Mouse (Mus musculus): ENCODE results near the gene Mpv17l2. TPM values are rescaled to one million over a fixed set of nuclear protein-coding genes. Genes with fewer than 3 reads are reported as not detected.
A peak's percentile ranks its signal among the peaks of the same experiment; 100 is the strongest.

Mpv17l2 gene
- total RNA-seq, 2 experiments from 2014 or later: 36.3 to 36.5 TPM

DNA sequence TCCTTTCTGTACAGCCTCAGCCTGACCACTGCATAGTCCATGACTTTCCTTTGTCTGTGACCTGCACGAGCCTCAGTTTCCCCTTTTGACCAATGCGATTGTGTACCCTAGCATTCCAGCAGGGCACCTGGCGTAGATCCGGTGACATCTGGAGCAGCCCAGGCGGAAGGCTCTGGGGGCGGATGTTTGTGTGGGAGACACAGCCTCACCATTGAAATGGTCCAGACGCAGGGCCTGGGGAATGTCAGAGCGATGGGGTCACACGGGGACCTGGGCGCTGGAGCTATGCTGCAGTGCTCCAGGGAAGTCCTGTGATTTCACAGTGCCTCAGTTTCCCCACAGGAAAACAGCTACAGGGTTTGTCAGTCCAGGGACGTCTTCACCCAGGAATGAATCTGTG lies 18.6 kb downstream of the Mpv17l2 start:
- intact Hi-C loops (cut with DNase I): no loop called here
- DNase-seq (ENCODE audit: low spot score in 2 of 2): no peak

DNA sequence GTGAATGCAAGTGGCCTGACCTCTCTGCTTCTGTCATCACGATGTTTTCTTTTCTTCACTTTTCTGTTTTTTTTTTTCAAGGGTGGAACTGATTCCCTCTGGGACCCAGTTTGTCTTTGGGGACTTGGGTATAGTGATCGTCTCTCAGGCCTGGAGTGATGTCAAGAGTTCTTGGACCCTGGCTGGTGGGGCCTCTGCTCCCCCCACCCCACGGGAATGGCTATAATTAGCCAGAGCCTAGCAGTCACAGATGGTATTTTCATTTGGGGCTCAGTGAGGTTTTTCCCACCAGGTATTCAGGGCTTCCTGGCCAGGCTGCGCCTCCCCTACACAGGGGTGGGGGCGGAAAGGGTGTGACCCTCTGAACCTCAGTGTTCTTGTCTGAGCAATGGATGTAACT lies 19.1 kb downstream of the Mpv17l2 start:
- no peak for DNase-seq (ENCODE audit: low spot score in 2 of 2)
- intact Hi-C loops (cut with DNase I): no loop called here

DNA sequence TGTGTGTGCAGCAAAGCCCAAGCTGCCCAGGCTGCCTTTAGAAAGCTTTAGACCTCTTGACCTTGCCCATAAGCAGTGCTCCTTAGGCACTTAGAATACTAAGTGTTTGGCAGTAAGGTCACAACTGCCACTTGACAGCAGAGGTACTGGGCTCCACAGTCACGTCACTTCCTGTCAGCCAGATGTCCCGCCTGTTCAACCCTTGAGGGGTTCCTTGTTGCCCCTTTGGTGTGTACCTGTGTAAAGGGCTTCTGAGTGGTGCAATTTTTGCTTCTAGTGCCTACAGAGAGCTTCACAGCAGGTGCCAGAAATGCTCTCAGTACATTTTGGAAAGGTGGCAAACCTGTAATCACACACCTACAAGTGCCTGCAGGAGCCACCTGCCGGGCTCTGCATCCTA lies 22.5 kb downstream of the Mpv17l2 start:
- no peak for DNase-seq (ENCODE audit: low spot score in 2 of 2)
- intact Hi-C loops (cut with DNase I): no loop called here

DNA sequence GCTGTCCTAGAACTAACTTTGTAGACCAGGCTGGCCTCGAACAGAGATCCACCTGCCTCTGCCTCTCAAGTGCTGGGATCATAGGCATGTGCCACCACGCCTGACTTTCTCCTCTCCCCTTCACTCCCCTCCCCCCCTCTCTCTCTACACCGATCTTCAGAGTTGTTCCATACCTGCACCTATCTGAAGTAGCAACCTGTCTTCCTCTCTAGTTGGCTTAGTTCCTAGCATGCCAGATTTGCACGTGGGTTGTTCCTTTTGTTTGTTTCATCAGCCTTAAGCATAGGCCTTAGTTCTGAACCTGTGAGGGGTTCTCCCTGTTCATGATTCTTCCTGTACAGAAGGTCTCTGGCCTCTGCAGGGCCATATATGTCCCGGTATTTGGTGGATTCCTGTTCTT lies 23.0 kb downstream of the Mpv17l2 start:
- intact Hi-C loops (cut with DNase I): no loop called here

DNA sequence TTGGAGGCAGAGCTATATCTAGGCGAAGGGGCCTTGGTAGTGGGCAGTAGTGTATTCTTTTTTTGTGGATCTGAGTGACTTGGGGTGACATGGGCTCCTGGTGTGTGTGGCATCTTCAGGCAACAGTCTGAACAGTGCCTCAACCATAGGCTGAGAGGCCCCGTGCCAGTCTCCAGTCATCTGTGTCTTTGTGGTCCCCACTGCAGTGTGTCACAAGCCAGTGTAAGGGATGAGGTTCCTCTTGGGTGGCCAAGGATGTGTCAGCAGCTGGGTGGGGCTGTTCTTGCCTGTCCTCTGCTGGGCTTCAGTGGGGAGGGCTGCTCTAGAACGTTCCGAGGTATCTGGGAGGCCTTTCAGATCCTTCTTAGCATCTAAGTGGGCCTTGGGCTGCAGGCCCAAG lies 29.8 kb downstream of the Mpv17l2 start:
- no peak for DNase-seq (ENCODE audit: low spot score in 2 of 2)
- intact Hi-C loops (cut with DNase I): no loop called here

More for the DNA sequence above, 23.0 kb downstream of the Mpv17l2 start:
- no peak for DNase-seq (ENCODE audit: low spot score in 2 of 2)

DNA sequence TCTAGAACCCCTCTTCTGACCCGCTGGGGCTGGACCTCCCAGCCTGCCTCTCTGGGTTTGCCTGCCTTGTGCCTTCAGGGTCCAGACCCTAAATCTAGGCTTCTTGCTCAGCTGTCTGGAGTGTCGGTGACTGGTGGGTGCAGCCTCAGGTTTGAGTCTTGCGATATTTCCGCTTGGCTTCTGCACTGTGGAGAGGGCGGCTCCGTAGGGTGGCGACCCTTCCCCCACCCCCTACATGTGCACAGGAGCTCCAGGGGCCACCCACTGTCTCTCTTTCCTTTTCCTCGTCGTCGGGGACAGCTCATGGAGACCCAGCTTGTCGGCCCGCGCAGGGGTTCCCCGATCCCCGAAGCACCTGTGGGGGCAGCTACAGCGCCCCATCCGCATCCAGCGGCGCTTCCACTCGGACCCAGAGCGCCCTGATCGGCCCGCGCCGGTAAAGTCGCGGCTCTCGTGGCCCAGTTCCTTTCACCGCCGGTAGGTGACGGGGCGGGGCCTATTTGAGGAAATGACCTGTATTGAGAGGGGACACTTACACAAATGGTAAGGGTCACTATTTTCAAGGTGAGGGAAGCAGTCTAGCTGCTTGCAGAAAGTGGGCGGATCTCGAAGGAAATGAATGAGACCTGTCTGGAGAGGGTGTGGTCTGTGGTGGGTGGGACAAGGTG lies 30.8 kb downstream of the Mpv17l2 start:
- DNase-seq (ENCODE audit: low spot score in 2 of 2): no peak
- intact Hi-C loops (cut with DNase I): no loop called here

DNA sequence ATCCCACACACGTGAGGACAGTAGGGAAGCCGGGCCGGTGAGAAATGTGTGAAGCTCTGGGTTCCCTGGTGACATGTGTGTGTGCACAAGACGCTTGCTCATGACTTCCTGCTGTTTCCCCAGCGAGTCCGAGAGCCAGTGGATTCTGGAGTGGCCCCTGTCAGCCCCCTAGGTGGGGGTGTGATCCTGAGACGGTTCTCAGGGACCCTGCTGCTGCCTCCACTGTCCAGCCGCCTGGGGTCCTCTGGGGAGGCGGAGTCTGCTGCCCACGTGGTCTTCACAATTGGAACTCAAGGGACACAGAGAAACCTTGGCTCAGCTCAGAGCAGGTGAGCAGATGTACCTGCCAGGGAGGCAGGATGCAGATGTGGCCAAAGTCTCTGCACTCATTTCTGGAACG lies 34.0 kb downstream of the Mpv17l2 start:
- intact Hi-C loops (cut with DNase I): no loop called here

DNA sequence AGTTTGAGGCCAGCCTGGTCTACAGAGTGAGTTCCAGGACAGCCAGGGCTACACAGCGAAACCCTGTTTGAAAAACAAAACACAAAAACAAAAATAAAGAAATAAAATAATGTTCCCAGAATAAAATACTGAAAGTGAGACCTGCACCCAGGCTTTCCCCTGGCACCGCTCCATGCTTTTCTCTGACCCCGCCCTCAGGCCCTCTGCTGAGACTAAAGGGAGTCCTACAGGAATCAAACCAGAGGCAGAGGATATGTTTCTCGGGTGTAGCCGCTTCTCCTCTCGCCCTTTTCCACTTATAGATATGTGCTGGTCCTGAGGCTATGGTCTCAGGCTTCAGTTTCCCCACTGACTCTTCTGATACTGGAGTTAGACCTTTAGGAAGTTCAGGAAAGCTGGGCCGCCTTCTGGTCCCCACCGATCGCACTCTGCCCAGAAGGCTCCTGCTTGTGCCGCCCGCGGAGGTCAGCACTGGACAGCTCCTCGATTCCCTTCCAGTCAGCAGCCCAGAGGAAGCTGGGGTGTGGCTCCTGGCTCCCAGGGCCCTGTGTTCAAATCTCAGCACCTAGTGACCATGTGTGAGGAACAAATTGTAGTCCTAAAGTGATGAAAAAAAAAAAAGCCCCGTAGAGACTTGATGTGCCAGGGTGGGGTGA lies 34.8 kb downstream of the Mpv17l2 start:
- no peak for DNase-seq (ENCODE audit: low spot score in 2 of 2)
- intact Hi-C loops (cut with DNase I): no loop called here

More for the DNA sequence above, 34.0 kb downstream of the Mpv17l2 start:
- DNase-seq (ENCODE audit: low spot score in 2 of 2): no peak

DNA sequence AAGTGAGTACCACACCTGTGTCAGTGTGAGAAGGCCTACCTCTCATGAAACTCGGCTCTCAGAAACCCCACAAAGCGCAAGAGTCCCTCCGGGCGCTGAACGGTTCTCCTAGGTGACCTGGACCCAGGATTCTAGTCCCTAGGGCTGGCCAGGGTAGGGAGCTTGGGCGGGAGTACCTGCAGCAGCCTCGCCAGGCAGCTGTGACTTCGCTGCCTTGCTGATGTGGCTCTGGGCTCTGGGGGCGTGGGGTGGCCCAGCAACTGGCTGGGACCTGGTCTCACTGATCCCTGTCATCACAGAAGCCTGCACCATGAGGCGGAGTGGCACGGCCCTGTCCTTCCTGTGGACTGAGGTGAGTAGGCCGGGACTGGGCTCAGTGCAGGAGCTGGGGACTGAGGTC lies 36.5 kb downstream of the Mpv17l2 start:
- intact Hi-C loops (cut with DNase I): no loop called here

DNA sequence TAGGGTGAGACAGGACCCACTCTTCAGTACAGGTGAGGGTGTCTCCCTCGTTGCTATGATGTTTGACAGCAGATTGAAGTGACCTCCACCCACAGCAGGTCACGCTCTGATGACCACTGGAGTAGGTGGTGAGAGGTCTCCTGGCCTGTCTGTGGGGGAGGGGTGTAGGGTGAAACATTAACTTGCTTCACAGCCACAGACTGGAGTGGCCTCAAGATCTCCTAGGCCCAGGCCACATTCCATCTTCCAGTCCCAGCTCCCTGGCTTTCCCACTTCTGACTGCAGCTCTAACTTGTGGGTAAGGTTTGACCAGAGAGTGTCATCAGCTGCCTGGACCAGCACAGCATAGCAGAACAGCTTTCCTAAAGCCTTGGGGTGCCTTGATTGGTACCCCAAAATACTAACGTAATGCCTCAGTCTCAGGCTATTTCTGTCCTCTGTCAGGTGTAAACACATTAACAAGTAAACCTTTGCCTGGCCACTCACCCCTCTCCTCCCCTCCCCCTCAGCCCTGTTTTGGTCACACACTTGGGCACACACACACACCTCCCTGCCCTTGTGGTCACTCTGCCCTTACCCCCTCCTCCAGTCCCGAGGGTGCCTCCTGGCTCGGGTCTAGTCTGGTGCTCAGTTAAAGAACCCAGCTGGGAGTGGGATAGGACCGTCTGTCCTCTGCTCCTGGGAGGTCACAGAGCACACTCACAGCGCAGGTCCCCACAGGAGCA lies 37.1 kb downstream of the Mpv17l2 start, which contains the start of gene Pde4c:
Gene Pde4c, plus strand, starts transcription at position 235 of the 725 bp plus-strand sequence.
- intact Hi-C loops (cut with DNase I): no loop called here
- no peak for DNase-seq (ENCODE audit: low spot score in 2 of 2)

More for the DNA sequence above, 36.5 kb downstream of the Mpv17l2 start:
- no peak for DNase-seq (ENCODE audit: low spot score in 2 of 2)

DNA sequence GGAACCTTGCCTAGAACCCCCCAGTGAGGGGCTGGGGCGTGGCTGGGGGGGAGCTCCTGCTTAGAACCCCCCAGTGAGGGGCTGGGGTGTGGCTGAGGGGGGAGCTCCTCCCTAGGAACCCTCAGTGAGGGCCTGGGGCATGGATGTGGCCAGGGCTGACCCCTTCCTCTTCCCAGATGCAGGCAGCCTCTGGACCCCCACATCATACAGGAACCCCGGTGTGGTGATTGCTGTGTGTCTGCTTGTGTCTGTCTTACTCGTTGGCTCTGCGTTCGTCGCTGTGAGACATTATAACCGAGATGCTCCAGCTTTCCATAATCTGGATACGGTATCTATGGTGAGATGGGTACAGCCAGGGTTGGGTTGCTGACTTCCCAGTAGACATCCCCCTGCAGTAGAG lies 39.1 kb downstream of the Mpv17l2 start:
- no peak for DNase-seq (ENCODE audit: low spot score in 2 of 2)

DNA sequence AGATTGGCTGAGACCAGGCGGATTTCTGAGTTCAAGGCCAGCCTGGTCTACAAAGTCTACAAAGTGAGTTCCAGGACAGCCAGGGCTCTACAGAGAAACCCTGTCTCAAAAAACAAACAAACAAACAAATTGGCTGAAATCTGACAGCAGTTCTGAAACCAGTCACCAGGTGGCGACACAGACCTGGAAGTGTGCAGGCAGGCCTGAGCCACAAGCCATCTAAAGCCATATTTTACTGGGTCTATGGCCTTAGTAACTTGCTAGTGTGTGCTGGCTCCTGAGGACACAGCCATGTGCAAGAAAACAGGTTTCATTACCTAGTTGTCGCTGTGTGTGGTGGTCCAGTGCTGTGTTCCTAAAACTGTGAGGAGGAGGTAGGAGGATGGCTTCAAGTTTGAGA lies 40.0 kb downstream of the Mpv17l2 start:
- intact Hi-C loops (cut with DNase I): loop anchor here (2.0 kb wide), 1 partner anchor 32 kb away; no protein-coding TSS in a partner anchor
- DNase-seq (ENCODE audit: low spot score in 2 of 2): peak; percentile 78 to 84

More for the DNA sequence above, 39.1 kb downstream of the Mpv17l2 start:
- intact Hi-C loops (cut with DNase I): loop anchor here (2.0 kb wide), 1 partner anchor 31 kb away; no protein-coding TSS in a partner anchor

DNA sequence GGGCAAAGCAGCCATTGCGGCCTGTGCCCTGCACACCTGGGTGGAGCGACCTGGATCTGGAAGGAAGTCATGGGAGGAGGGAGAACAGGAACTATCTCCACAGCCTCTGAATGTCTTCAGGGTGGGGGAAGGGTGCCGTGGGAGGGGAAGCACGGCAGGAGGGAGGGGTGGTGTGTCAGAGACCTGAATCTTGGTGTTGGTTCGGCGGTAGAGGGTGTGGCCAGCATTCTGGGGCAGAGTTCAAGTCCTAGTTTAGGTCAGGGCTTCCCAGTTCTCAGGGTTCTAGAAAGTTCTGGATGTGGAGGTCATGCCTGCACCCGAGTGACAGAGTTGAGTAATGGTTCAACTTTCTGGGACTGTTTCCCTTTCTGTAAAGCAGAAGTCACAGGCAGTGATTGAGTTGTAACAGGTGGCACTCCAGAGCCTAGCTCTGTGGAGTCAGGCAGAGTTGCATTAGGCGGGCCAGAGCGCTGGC lies 40.9 kb downstream of the Mpv17l2 start:
- DNase-seq (ENCODE audit: low spot score in 2 of 2): no peak
- intact Hi-C loops (cut with DNase I): loop anchor here (2.0 kb wide), 2 partner anchors 33 to 121 kb away; no protein-coding TSS in a partner anchor

DNA sequence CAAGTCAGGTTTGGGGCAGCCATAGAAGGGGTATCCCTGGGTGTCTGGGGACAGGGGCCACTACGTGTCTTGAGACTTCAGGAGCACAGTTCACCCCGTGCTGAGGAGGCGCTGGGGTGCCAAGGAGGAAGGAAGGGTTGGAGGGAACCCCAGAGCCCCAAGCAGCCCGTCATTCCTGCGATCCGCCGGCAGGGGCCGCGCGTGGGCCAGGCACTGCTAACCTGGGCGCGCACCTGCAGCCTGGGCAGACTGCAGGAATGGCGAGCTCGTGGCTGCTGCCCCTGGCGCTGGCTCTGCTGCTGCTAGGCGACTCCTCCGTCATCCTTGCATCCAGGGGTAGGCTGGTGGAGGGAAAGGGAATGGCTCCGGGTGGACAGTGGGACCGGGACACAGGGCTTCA lies 42.4 kb downstream of the Mpv17l2 start, which contains the start of gene Gm3336:
Gene Gm3336, plus strand, starts transcription at position 247 of the 400 bp plus-strand sequence.
- intact Hi-C loops (cut with DNase I): loop anchor here (2.0 kb wide), 1 partner anchor 123 kb away; no protein-coding TSS in a partner anchor
- DNase-seq (ENCODE audit: low spot score in 2 of 2): peak in 1 of 2 experiments; percentile 65

DNA sequence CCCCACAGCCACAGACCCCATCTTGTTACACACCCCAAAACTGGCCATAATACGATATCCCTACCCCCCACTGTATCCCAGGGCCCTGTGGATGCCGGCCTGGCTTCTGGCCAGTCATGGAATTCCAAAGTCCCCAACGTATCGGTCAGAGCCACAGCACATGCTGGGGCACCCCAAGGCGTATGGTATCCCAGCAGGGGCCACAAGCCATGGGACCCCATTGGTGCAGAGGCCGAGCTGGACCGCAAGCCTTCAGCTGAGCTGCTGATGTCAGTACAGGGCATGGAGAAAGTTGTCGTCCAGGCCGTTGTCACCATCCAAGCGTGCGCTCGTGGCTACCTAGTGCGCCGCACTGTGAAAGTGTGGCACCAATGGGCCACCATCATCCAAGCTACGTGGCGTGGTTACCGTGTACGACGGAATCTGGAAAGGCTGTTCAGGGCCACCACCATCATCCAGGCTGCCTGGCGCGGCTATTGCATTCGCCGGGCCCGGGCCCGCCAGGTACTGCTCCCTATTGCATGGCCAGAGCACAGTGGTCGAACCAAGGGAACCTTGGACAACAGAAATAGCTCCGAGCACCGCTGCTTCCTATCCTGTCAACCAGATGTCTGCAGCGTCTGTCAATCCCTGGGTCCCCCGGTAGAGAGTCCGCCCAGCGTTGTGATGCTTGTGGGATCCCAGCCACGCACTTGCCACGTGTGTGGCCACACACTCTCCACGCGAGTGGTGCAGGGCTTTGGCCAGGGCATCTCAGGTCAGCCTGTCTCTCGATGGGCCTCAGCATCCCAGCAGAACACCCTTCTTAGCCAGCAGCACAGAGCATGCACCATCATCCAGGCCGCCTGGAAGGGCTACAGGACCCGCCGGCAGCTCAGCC lies 44.0 kb downstream of the Mpv17l2 start:
- intact Hi-C loops (cut with DNase I): no loop called here

DNA sequence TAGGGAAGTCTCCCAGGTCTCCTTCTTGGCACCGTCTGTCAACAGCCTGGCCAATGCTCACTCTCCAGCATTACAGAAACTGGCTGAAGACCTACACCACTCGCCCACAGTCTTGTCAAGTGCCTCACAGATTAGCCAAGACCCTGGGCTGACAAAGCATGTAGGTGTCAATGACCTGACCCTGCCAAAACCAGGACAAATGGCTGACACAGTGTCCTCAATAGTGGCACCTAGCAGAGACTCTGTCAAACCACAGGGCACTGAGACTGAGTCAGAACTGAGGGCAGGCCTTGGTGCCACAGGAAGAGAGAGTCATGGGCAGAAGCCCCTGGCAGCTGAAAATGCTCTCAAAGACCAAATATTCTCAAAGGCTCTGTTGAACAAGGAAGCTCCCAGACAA lies 45.7 kb downstream of the Mpv17l2 start:
- DNase-seq (ENCODE audit: low spot score in 2 of 2): no peak
- intact Hi-C loops (cut with DNase I): no loop called here

More for the DNA sequence above, 44.0 kb downstream of the Mpv17l2 start:
- no peak for DNase-seq (ENCODE audit: low spot score in 2 of 2)

DNA sequence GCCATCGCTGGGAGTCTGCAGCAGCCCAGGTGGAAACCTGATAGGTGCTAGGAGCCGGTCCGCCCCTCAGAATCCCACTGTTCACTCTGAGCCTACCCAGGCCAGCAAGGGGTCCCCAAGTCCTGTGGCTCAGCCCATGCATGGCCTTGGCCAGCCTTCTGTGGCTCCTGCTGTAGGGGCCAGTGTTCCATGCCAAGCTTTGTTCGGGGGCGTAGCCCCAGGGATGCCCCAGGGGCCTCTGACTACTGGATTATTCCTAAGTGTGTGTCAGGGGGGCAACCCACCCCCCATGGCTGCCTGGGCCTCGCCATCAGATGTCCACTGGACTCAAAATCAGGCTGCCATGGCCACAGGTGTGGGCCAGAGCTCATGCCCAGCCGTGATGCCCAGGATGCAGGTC lies 46.8 kb downstream of the Mpv17l2 start:
- no peak for DNase-seq (ENCODE audit: low spot score in 2 of 2)

DNA sequence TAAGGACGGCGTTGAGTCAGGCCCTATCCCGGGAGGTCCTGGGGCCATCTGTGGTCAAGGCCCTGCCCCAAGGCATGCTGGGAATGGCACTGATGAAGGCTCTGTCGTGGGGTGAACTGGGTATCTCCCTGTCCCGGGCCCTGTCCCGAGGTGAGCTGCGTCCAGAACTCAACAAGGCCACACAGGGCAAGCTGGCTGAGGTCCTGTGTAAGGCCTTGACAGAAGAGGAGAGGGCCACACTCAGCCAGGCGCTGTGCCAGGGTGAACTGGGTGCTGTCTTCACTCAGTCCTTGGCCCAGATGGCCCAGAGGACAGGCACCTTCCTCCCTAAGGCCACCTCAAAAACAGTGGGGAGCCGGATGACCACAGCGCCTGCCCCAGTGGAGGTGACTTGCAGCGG lies 49.7 kb downstream of the Mpv17l2 start:
- no peak for DNase-seq (ENCODE audit: low spot score in 2 of 2)
- intact Hi-C loops (cut with DNase I): no loop called here

More for the DNA sequence above, 46.8 kb downstream of the Mpv17l2 start:
- intact Hi-C loops (cut with DNase I): no loop called here

DNA sequence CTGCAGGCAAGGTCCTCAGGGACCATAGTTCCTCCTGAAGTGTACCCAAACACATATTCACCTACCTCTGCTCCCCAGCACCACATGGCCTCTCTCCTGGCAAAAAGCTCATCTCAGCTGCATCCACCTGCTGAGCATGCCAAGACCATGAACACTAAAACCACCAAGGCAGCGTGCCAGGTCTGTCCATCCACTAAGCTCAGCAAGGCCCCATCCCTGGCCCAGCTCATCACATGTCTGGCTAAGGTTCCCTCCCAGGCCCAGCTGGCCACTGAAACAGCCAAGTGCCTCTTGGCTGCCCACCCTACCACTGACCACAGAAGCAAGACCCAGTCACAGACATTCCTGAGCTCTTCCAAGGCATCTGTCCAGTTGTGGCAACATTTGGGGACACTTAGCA lies 50.5 kb downstream of the Mpv17l2 start:
- no peak for DNase-seq (ENCODE audit: low spot score in 2 of 2)
- intact Hi-C loops (cut with DNase I): no loop called here
